Mouse (Mus musculus): ENCODE results near the gene Pate2.

Pate2 gene

DNA sequence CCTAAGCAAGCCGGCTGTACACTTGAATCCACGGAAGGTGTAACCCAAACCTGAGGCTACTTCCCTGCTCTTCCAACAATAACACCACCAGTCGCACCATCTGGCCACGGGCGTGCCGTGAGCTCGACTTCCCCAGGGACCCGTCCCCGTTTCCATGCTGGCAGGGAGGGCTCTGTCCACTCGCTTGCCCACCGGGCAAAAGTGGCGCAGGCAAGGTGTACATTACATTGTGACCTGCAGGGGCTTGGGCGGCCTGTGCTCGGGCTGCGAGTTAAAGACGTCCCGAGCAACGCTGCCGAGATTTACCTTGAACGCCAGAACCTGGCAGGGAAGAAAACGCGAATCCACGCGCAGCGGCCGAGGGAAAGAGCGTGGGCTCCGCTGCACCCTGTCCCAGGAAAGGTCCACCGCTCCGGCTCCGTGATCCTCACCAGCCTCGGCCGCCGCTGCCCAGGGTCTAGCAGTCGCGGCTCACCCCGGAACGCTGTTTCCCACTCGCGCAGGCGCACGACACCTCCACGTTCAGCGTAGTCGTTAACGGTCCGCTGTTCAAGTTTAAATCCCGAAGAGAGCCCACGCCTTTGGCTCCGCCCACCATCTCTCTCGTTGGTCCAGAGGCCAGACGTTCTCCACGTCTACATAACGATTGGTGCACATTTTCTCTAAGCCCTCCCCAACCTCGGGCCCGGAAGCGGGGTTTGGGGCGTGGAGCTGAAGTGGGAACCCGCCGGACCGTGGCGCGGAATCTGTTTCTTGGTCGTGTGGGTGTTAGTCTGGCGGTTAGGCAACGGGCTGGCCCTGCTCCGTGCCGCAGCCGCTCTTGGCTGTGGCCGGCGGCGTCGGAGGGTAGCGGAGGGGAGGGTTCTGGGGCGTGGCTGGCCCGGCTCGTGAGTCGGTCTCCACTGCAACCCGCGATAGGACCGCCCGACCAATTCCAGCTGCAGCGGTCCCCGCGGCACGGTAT lies at the start of gene Pate2, which contains the start of gene Hyls1:
Gene Pate2 (plus strand): TSS at position 714 of the 964 bp plus-strand sequence.
Gene Hyls1 (minus strand): TSS at position 828 of the 964 bp plus-strand sequence.
- peak; percentile 96 to 97 for DNase-seq (ENCODE audit: low spot score in 2 of 2)

DNA sequence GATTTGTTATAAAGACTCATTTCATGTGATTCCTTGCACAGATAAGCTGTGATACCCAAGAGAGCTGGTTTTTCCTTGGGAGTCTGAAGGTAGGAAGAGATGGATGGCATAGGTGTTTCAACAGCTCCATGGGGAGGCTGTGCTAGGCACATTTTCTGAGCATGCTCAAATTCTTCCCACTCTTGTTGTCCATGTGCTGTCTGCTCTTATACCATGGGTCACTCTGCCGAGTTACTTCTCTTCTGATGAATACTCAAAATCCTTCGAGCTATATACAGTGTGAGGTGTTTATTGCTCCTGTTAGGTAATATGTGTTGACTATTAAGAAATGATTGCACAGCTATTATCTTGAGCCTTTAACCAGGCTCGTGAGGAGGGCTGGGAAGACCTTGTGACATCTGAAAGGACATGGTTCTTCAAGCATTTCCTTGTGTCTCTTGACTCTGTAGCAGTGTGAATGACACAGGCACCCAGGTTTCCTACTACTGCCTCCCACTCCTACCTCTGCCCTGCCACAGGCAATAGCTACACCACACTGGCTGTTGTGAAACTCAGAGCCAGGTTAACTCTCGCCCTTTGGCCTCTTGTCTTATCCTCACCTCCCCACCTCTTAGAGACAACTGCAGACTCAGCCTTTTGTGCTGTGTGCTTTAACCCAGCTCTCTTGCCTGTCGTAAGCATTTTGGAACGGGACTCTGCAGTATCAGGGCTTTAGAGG lies 49.3 kb upstream of the Pate2 start:
- no peak for DNase-seq (ENCODE audit: low spot score in 2 of 2)

DNA sequence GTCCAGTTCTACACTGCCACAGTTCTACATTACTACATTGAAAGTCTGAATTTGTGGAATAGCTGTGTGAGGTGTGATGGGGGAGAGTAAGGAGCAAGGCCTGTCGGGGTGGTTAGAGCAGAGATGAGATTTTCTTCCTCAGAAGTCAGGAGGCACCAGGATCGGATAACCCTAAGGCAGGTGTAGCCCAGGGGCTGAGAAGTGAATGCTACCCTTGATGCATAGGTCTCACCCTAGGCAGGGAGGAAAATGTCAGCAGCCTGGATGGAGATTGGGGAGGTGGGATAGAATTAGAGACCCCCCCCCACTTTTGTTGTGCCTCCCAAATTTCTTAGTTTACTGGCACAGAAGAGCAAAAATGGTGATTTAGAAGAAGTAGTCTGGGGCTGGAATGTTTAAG lies 47.8 kb upstream of the Pate2 start:
- no peak for DNase-seq (ENCODE audit: low spot score in 2 of 2)

- no peak for DNase-seq (ENCODE audit: low spot score in 2 of 2)
Observed at GRCm38 (mm10) chr9:35522821-35523515, 47.1 kb upstream of the Pate2 start.

DNA sequence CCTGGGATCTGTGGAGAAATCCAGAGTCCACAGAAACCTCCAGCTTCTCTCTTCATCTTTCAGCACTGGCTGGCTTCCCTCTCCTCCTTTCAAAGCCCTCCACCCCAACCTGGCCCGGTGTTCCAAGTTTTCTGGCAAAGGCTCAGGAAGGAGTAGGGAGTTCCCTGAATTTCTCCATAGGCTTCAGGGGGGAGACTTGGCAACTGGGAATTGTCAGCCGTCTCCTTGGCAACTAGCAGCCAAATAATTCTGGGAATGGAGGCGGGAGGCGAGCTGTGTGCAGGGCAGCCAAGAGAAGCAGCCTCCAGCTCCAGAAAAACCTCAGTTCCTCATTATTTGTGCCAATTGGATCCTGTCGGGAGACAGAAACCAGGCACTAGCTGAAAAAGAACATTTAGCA lies 46.5 kb upstream of the Pate2 start:
- peak; percentile 77 to 86 for DNase-seq (ENCODE audit: low spot score in 2 of 2)

DNA sequence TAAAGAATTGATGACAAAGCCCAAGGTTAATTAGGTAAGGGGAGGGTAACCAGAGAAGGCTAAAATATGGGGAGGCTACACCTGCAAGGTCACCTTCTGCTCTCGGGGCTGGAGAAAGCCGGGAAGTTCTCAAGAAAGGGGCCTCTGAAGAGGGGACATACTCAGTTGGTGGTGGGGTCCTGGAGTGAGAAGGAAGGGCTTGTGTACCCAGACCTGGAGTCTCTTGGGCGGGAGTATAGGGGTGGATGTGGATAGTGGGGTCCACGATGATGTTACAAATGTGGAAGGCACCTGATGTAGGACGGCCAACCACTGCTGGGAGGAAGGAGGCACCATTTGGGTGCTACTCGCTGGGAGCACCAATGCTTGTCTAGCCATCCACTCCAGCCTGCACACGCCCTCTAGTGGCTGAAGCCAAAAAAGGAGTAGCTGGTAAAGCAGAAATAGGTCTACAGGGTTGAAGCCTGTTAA lies 46.1 kb upstream of the Pate2 start:
- DNase-seq (ENCODE audit: low spot score in 2 of 2) = peak; percentile 84 to 86

- no peak for DNase-seq (ENCODE audit: low spot score in 2 of 2)
Observed at GRCm38 (mm10) chr9:35529141-35529540, 40.9 kb upstream of the Pate2 start.

- DNase-seq (ENCODE audit: low spot score in 2 of 2) = no peak
Observed at GRCm38 (mm10) chr9:35529796-35530195, 40.3 kb upstream of the Pate2 start.

DNA sequence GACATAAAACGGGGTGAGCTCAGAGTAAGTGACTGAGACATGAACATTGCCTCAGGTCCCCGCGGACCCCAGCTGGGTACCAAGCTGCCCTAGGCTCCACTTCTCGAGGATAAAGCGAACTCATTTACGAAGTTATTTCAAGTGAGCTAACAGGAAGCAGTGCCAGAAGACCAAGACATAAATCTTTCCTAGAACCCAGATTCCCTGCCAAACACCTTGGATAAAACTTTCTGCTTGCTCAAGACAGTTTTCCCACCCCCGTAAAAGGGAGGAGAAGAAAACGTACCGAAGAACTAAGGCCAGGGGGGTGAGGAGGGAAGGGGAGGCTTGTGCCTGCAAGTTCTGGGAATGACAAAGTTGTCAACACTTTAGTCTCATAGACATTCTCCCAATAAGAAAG lies 36.8 kb upstream of the Pate2 start:
- no peak for DNase-seq (ENCODE audit: low spot score in 2 of 2)

- peak; percentile 64 to 66 for DNase-seq (ENCODE audit: low spot score in 2 of 2)
Observed at GRCm38 (mm10) chr9:35535110-35535509, 35.0 kb upstream of the Pate2 start.

DNA sequence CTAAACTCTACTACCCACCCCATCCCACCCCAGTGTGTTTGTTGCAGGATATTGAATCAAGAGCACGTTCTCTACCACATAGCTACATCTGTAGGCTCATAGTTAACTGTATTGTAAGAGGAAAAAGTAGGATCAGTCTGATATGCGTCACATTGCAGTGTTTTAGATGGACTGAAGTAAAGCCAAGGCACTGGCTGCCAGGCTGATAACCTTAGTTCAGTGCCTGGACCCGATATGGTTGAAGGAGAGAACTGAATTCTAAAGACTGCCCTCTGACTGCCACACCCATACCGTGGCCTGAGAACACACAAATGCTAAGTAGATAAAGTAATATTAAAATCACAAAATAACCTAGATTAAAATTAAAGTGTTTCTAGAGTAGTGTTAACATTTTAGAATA lies 34.2 kb upstream of the Pate2 start:
- DNase-seq (ENCODE audit: low spot score in 2 of 2) = no peak

- DNase-seq (ENCODE audit: low spot score in 2 of 2) = no peak
Observed at GRCm38 (mm10) chr9:35539001-35539750, 30.9 kb upstream of the Pate2 start.

DNA sequence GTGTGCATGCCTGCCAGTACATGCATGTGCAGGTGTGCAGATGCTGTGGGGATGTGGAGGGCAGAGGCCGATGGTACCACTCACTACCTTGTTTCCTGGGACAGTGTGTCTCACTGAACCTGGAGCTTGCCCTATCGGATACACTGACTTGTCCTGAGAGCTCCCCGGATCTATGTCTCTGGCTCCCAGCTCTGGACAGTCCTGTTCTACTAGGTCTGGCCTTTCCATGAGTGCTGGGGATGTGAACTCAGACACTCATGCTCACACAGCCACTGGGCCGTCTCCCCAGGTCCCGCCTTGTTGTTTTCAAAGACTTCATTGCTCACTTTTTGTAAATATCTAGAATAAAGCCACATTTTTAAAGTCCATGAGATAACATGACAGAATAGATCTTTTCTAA lies 29.1 kb upstream of the Pate2 start:
- DNase-seq (ENCODE audit: low spot score in 2 of 2) = no peak

GRCm38 (mm10) chr9:35541488-35541887 lies 28.6 kb upstream of the Pate2 start:
- peak; percentile 75 to 87 for DNase-seq (ENCODE audit: low spot score in 2 of 2)

GRCm38 (mm10) chr9:35541941-35542340 lies 28.1 kb upstream of the Pate2 start:
- DNase-seq (ENCODE audit: low spot score in 2 of 2) = no peak

DNA sequence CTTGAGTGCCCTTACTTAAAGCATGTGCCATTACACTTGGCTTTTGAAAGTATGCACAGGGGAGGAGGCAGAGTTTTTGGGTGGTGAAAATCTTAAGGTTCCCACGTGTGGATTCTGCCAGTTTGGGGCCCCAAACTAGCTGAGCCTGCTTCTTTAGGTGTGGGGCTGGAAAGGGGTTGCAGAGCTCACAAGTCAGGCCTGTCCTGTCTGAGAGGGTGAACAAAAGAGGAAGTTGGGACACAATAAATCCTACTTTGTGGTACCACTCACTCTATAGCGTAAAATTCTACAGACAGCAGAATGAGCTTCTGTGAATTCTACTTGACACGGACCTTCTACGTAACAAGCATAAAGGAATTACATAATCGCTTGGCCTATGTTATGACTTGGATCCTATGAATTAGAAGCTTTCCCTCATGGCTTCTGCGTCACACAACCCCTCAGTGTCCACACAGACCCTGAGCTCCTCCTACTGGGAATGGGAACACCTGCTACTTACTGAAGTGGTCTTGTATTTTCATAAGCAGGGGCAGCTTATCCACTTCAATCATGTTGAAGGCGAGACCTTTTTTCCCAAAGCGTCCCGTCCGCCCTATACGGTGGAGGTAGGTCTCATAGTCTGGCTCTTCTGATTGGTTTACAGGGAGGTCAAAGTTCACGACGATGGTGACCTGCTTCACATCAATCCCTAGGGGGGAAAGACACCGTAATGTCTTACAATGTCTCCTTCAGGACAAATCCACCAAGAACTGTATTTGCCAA lies 26.8 kb upstream of the Pate2 start:
- no peak for DNase-seq (ENCODE audit: low spot score in 2 of 2)

DNA sequence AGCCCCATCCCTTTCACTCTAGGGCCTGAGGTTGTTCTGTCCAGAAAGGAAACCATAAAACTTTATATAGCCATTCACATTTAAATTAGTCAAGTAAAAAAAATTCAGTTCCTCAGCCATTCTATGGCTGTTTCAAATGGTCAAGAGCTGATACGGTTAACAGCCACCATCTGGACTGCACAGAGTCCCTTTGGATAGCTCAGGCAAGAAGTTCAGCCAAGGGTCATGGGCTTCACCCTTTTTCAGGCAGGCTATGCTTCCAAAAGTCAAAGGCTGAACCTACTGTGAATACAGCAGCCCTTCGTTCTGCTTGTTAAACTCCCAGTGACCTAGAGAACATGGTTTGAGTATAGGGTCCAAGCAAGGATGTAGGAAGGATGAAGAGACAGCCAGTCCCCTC lies 25.4 kb upstream of the Pate2 start:
- no peak for DNase-seq (ENCODE audit: low spot score in 2 of 2)

GRCm38 (mm10) chr9:35545704-35546103 lies 24.4 kb upstream of the Pate2 start:
- no peak for DNase-seq (ENCODE audit: low spot score in 2 of 2)

DNA sequence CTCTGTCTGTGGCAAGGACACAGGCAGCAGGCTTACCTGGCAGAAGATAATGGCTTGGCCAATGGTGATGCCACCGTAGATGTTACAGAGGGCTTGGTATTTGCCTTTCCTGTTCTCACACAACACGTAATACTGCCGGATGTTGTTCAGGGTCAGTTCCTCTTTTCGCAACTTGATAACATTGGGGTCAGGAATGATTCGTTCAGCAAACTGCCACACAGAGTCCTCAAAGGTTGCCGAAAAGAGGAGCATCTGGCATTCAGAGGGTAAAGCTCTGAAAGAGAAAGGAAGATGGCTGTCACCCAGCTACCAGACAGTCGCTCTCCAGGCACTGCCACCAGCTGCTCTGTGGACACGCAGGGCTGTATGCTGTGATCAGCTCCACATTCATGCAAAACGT lies 23.3 kb upstream of the Pate2 start:
- DNase-seq (ENCODE audit: low spot score in 2 of 2) = no peak

GRCm38 (mm10) chr9:35548455-35548854 lies 21.6 kb upstream of the Pate2 start:
- no peak for DNase-seq (ENCODE audit: low spot score in 2 of 2)
